Mouse (Mus musculus) olfactory bulb, adult 2 months (tissue): Measurements from ENCODE around the gene Atp6v1e1.

Source experiments
- CTCF ChIP-seq: fragments of 200-500 bp; IDR thresholded peaks from 2 replicates; pipeline ENCODE4 v1.5.1; 2012; ENCODE audit warnings: low read depth, mild to moderate bottlenecking, low read length, moderate library complexity; ENCODE audit not compliant: insufficient read depth
- POLR2A ChIP-seq: fragments of 200-500 bp; IDR thresholded peaks from 2 replicates; pipeline ENCODE4 v1.6.1; 2012; ENCODE audit warnings: mild to moderate bottlenecking, low read depth, low read length, moderate library complexity; ENCODE audit not compliant: insufficient read depth

GRCm38 (mm10) chr6:120782948-120783347, 39.6 kb downstream of the Atp6v1e1 start:
- no peak for TF ChIP-seq CTCF
- no peak for TF ChIP-seq POLR2A
